Mouse (Mus musculus) heart, embryonic 15.5 days (tissue): Measurements from ENCODE around the gene Gtf2h3. TPM values are rescaled to one million over a fixed set of nuclear protein-coding genes. Genes with fewer than 3 reads are reported as not detected.
"Not testable (repeated sequence)": the region's sequence is repeated elsewhere in the genome, so short reads cannot be mapped to it uniquely, and the experiment has no call there.

ENCODE experiments used
- ATAC-seq: fragments of 200-750 bp; cut with Nextera tagmentation; replicated peaks from 2 replicates; pipeline ENCODE4 v1.8.0; 2017; ENCODE audit warnings: low read depth, moderate TSS enrichment; ENCODE audit not compliant: insufficient number of reproducible peaks, insufficient read depth, low FRiP score
- H3K27ac ChIP-seq: fragments of 300-500 bp; sonication (generic); 2 replicates; pipeline ENCODE4 v1.5.1; 2015; ENCODE audit warnings: mild to moderate bottlenecking, inconsistent platforms
- H3K27me3 ChIP-seq: fragments of 300-500 bp; sonication (generic); 2 replicates; pipeline ENCODE4 v1.6.1; 2015; ENCODE audit warnings: inconsistent platforms
- H3K36me3 ChIP-seq: fragments of 300-500 bp; sonication (generic); 2 replicates; pipeline ENCODE4 v1.6.1; 2015; ENCODE audit warnings: mild to moderate bottlenecking, inconsistent platforms
- H3K4me1 ChIP-seq: fragments of 300-500 bp; sonication (generic); replicated peaks from 2 replicates; pipeline ENCODE4 v1.6.1; 2015; ENCODE audit warnings: inconsistent platforms
- H3K4me2 ChIP-seq: fragments of 300-500 bp; sonication (generic); 2 replicates; pipeline ENCODE4 v1.6.1; 2015; ENCODE audit warnings: inconsistent platforms, mild to moderate bottlenecking, moderate library complexity
- H3K4me3 ChIP-seq: fragments of 300-500 bp; sonication (generic); 2 replicates; pipeline ENCODE4 v1.5.1; 2015; ENCODE audit warnings: mild to moderate bottlenecking, inconsistent platforms
- H3K9ac ChIP-seq: fragments of 300-500 bp; sonication (generic); 2 replicates; pipeline ENCODE4 v1.6.1; 2015; ENCODE audit warnings: mild to moderate bottlenecking, inconsistent platforms
- H3K9me3 ChIP-seq: fragments of 300-500 bp; sonication (generic); replicated peaks from 2 replicates; pipeline ENCODE4 v1.6.1; 2016; ENCODE audit warnings: inconsistent platforms
- WGBS: fragments of 180-500 bp; shearing (Covaris S2); methylation state at CpG from one replicate; pipeline ENCODE4 v1.1.7; 2015; ENCODE audit warnings: mixed read lengths; 5-methylcytosine and 5-hydroxymethylcytosine counted together
- polyA plus RNA-seq: library from polyadenylated mRNA; unstranded; fragments of >200 nt; fragmentation: Nextera tagmentation; extraction: Ambion mirVana; gene quantifications from 2 replicates; pipeline ENCODE4 v1.2.1, GENCODE M21; 2015

The Gtf2h3 gene
- polyA plus RNA-seq, 1 experiment from 2014 or later = 28.9 TPM

GRCm38 (mm10) chr5:124622890-124623289 is 44.0 kb downstream of the Gtf2h3 start:
- H3K9me3 ChIP-seq = no peaks in the 10 kb centered on the region
- no peak overlapping the region for H3K27ac ChIP-seq
- H3K9ac ChIP-seq = no peak overlapping the region
- H3K36me3 ChIP-seq = no peaks in the 10 kb centered on the region
- no peaks in the 10 kb centered on the region for H3K27me3 ChIP-seq
- WGBS = 80% methylated on average over 15 of the region's 15 CpGs
- peaks cover under 1% of the 10 kb centered on the region; the same call in 1 of the 2 replicates for H3K4me1 ChIP-seq
- H3K4me2 ChIP-seq = no peak overlapping the region
- H3K4me3 ChIP-seq = no peak overlapping the region
- no peak for ATAC-seq

- Histone ChIP-seq H3K27me3 (no peaks in the 10 kb centered on the region), H3K36me3 (no peaks in the 10 kb centered on the region), H3K9me3 (no peaks in the 10 kb centered on the region), H3K27ac (no peak overlapping the region), H3K4me2 (no peak overlapping the region), H3K4me3 (no peak overlapping the region), H3K9ac (no peak overlapping the region), H3K4me1 (peaks cover 6% of the 10 kb centered on the region)
- WGBS = 81% methylated on average over 9 of the region's 9 CpGs
- ATAC-seq = no peak
Observed at GRCm38 (mm10) chr5:124624291-124624690, 45.4 kb downstream of the Gtf2h3 start.

GRCm38 (mm10) chr5:124628448-124629363 is 49.8 kb downstream of the Gtf2h3 start, which contains the start of gene Atp6v0a2:
Atp6v0a2 (plus strand) TSS chr5:124628576.
- ATAC-seq = peak; percentile 95
- Histone ChIP-seq H3K27me3 (no peaks in the 10 kb centered on the region), H3K36me3 (peaks cover 7% of the 10 kb centered on the region), H3K4me2 (peak within 1 kb of the TSS; percentile 93), H3K4me1 (peaks cover 20% of the 10 kb centered on the region), H3K27ac (peak within 1 kb of the TSS; percentile 92), H3K9me3 (no peaks in the 10 kb centered on the region), H3K4me3 (peak within 1 kb of the TSS; percentile 86), H3K9ac (peak within 1 kb of the TSS; percentile 85)
- WGBS = under 1% methylated on average over 58 of the region's 58 CpGs

GRCm38 (mm10) chr5:124629641-124630040 is 50.7 kb downstream of the Gtf2h3 start:
- Histone ChIP-seq H3K4me2 (peak overlapping the region; percentile 93), H3K4me1 (peaks cover 20% of the 10 kb centered on the region), H3K9ac (peak overlapping the region; percentile 85), H3K4me3 (peak overlapping the region; percentile 86), H3K9me3 (no peaks in the 10 kb centered on the region), H3K36me3 (peaks cover 16% of the 10 kb centered on the region), H3K27me3 (no peaks in the 10 kb centered on the region), H3K27ac (no peak overlapping the region)
- ATAC-seq = no peak
- WGBS = 9% methylated on average over 11 of the region's 11 CpGs

- Histone ChIP-seq H3K4me2 (no peak overlapping the region), H3K36me3 (peaks cover 33% of the 10 kb centered on the region), H3K27me3 (no peaks in the 10 kb centered on the region), H3K9ac (no peak overlapping the region), H3K4me1 (peaks cover 20% of the 10 kb centered on the region), H3K27ac (no peak overlapping the region), H3K9me3 (no peaks in the 10 kb centered on the region), H3K4me3 (no peak overlapping the region)
- no peak for ATAC-seq
- 90% methylated on average over 11 of the region's 11 CpGs for WGBS
Observed at GRCm38 (mm10) chr5:124631685-124632084, 52.7 kb downstream of the Gtf2h3 start.

GRCm38 (mm10) chr5:124632461-124632860 is 53.5 kb downstream of the Gtf2h3 start:
- Histone ChIP-seq H3K9ac (no peak overlapping the region), H3K4me1 (peaks cover 20% of the 10 kb centered on the region), H3K4me2 (no peak overlapping the region), H3K36me3 (peaks cover 41% of the 10 kb centered on the region), H3K27ac (no peak overlapping the region), H3K9me3 (no peaks in the 10 kb centered on the region), H3K27me3 (no peaks in the 10 kb centered on the region), H3K4me3 (no peak overlapping the region)
- no peak for ATAC-seq
- 52% methylated on average over 5 of the region's 5 CpGs for WGBS

GRCm38 (mm10) chr5:124633425-124633824 is 54.5 kb downstream of the Gtf2h3 start:
- Histone ChIP-seq H3K27me3 (no peaks in the 10 kb centered on the region), H3K9me3 (no peaks in the 10 kb centered on the region), H3K27ac (no peak overlapping the region), H3K4me3 (no peak overlapping the region), H3K4me2 (no peak overlapping the region), H3K36me3 (peaks cover 49% of the 10 kb centered on the region), H3K4me1 (peaks cover 14% of the 10 kb centered on the region), H3K9ac (no peak overlapping the region)
- 59% methylated on average over 2 of the region's 2 CpGs for WGBS
- no peak for ATAC-seq

GRCm38 (mm10) chr5:124635068-124635467 is 56.1 kb downstream of the Gtf2h3 start:
- H3K4me1 ChIP-seq, H3K27ac ChIP-seq, ATAC-seq, H3K4me2 ChIP-seq, H3K27me3 ChIP-seq, H3K4me3 ChIP-seq, H3K9me3 ChIP-seq, H3K9ac ChIP-seq: not testable (repeated sequence)
- peaks cover 65% of the 10 kb centered on the region for H3K36me3 ChIP-seq
- WGBS = 86% methylated on average over 4 of the region's 4 CpGs

GRCm38 (mm10) chr5:124636139-124636538 is 57.2 kb downstream of the Gtf2h3 start:
- 90% methylated on average over 3 of the region's 3 CpGs for WGBS
- Histone ChIP-seq H3K36me3 (peaks cover 69% of the 10 kb centered on the region), H3K4me3 (no peak overlapping the region), H3K27ac (no peak overlapping the region), H3K9ac (no peak overlapping the region), H3K9me3 (no peaks in the 10 kb centered on the region), H3K4me1 (no peaks in the 10 kb centered on the region), H3K27me3 (no peaks in the 10 kb centered on the region), H3K4me2 (no peak overlapping the region)
- ATAC-seq = no peak

- 97% methylated on average over 4 of the region's 4 CpGs for WGBS
- H3K27ac ChIP-seq = no peak overlapping the region
- H3K27me3 ChIP-seq = no peaks in the 10 kb centered on the region
Observed at GRCm38 (mm10) chr5:124636694-124637093, 57.8 kb downstream of the Gtf2h3 start.

GRCm38 (mm10) chr5:124637300-124637699 is 58.4 kb downstream of the Gtf2h3 start:
- no peak overlapping the region for H3K4me2 ChIP-seq
- no peaks in the 10 kb centered on the region for H3K9me3 ChIP-seq
- H3K4me3 ChIP-seq = no peak overlapping the region
- H3K27me3 ChIP-seq = no peaks in the 10 kb centered on the region
- no peak overlapping the region for H3K27ac ChIP-seq
- no peak for ATAC-seq
- WGBS = 84% methylated on average over 11 of the region's 11 CpGs
- H3K4me1 ChIP-seq = no peaks in the 10 kb centered on the region
- no peak overlapping the region for H3K9ac ChIP-seq
- peaks cover 81% of the 10 kb centered on the region for H3K36me3 ChIP-seq

More at GRCm38 (mm10) chr5:124636694-124637093, 57.8 kb downstream of the Gtf2h3 start:
- no peak overlapping the region for H3K4me2 ChIP-seq
- H3K4me1 ChIP-seq = no peaks in the 10 kb centered on the region
- H3K36me3 ChIP-seq = peaks cover 75% of the 10 kb centered on the region
- no peak overlapping the region for H3K9ac ChIP-seq
- H3K9me3 ChIP-seq = no peaks in the 10 kb centered on the region
- H3K4me3 ChIP-seq = no peak overlapping the region
- ATAC-seq = no peak

- Histone ChIP-seq H3K4me3 (no peak overlapping the region), H3K9me3 (no peaks in the 10 kb centered on the region), H3K27me3 (no peaks in the 10 kb centered on the region), H3K4me1 (no peaks in the 10 kb centered on the region), H3K36me3 (peaks cover 86% of the 10 kb centered on the region), H3K9ac (no peak overlapping the region), H3K4me2 (no peak overlapping the region), H3K27ac (no peak overlapping the region)
- ATAC-seq = no peak
- 94% methylated on average over 13 of the region's 13 CpGs for WGBS
Observed at GRCm38 (mm10) chr5:124637836-124638235, 58.9 kb downstream of the Gtf2h3 start.
